Mouse (Mus musculus) CH12.LX (cell line): Measurements from ENCODE around the gene Megf11. TPM values are rescaled to one million over a fixed set of nuclear protein-coding genes. Genes with fewer than 3 reads are reported as not detected.

Experiments used
- DNase-seq: peaks from one replicate; pipeline ENCODE4 v3.0.0-alpha.2; 2013; ENCODE audit errors: extremely low read depth
- H3K27ac ChIP-seq: 2 replicates; pipeline ENCODE4 v1.5.1; 2012; ENCODE audit warnings: low read depth, mild to moderate bottlenecking, control low read depth, moderate library complexity; ENCODE audit not compliant: insufficient read depth
- H3K27me3 ChIP-seq: replicated peaks from 2 replicates; pipeline ENCODE3; 2012; ENCODE audit warnings: inconsistent platforms
- H3K36me3 ChIP-seq, 2 experiments: replicated peaks in 1 of 2; 2 replicates each; pipeline versions ENCODE3 to v1.6.1; 2012; ENCODE audit warnings: inconsistent platforms in 1 of 2, low read length in 1 of 2, mild to moderate bottlenecking in 1 of 2, mixed read lengths in 1 of 2, moderate library complexity in 1 of 2; ENCODE audit not compliant: control insufficient read depth in 1 of 2, insufficient read depth in 1 of 2
- H3K4me1 ChIP-seq, 2 experiments: 2 replicates each; pipeline ENCODE4 v1.6.1; 2012; ENCODE audit warnings: inconsistent platforms in 1 of 2, moderate library complexity in 1 of 2; ENCODE audit not compliant: insufficient read depth in 2 of 2, control insufficient read depth in 1 of 2
- H3K4me2 ChIP-seq: 2 replicates; pipeline ENCODE4 v1.6.1; 2012; ENCODE audit warnings: low read depth, mild to moderate bottlenecking, control low read depth; ENCODE audit not compliant: poor library complexity, insufficient read depth, severe bottlenecking
- H3K4me3 ChIP-seq, 3 experiments: fragments of 150-350 bp in 1 of 3; sonication (generic) in 1 of 3; replicated peaks in 1 of 3; 2 replicates each; pipeline versions ENCODE3 to v1.5.1; 2011 to 2012; ENCODE audit warnings: low read depth in 2 of 3, low read length in 2 of 3, mild to moderate bottlenecking in 2 of 3, moderate library complexity in 2 of 3, control low read depth in 1 of 3, improper control_type of control experiment in 1 of 3, inconsistent platforms in 1 of 3, mixed read lengths in 1 of 3; ENCODE audit not compliant: poor library complexity in 1 of 3
- H3K79me2 ChIP-seq: replicated peaks from 2 replicates; pipeline ENCODE4 v1.6.1; 2012; ENCODE audit warnings: mild to moderate bottlenecking, moderate library complexity; ENCODE audit not compliant: control insufficient read depth, poor library complexity, insufficient read depth, severe bottlenecking; ENCODE audit errors: extremely low read depth
- H3K9ac ChIP-seq: 2 replicates; pipeline ENCODE4 v1.6.1; 2012; ENCODE audit warnings: low read depth, mild to moderate bottlenecking, control low read depth, moderate library complexity; ENCODE audit not compliant: insufficient read depth
- H3K9me3 ChIP-seq: replicated peaks from 2 replicates; pipeline ENCODE3; 2012; ENCODE audit warnings: low read length, inconsistent platforms, mixed read lengths
- CHD2 ChIP-seq: IDR thresholded peaks from 2 replicates; pipeline ENCODE4 v1.6.1; 2011; ENCODE audit warnings: low read length, improper control_type of control experiment
- CTCF ChIP-seq, 2 experiments: IDR thresholded peaks in 1 of 2; conservative IDR thresholded peaks in 1 of 2; 2 replicates each; pipeline ENCODE4 v1.5.1; 2011 to 2012; ENCODE audit warnings: low read depth in 2 of 2, low read length in 2 of 2, improper control_type of control experiment in 1 of 2, inconsistent platforms in 1 of 2, mild to moderate bottlenecking in 1 of 2, moderate library complexity in 1 of 2
- E2F4 ChIP-seq: IDR thresholded peaks from 2 replicates; pipeline ENCODE4 v1.6.1; 2011; ENCODE audit warnings: low read depth, low read length, improper control_type of control experiment; ENCODE audit not compliant: insufficient replicate concordance
- EP300 ChIP-seq: IDR thresholded peaks from 2 replicates; pipeline ENCODE4 v1.6.1; 2011; ENCODE audit warnings: low read length, improper control_type of control experiment
- ETS1 ChIP-seq: conservative IDR thresholded peaks from 2 replicates; pipeline ENCODE4 v1.6.1; 2012; ENCODE audit warnings: low read depth, mild to moderate bottlenecking, inconsistent platforms, low read length, improper control_type of control experiment, moderate library complexity
- JUN ChIP-seq: IDR thresholded peaks from 2 replicates; pipeline ENCODE4 v1.6.1; 2011; ENCODE audit warnings: low read depth, mild to moderate bottlenecking, low read length, improper control_type of control experiment, moderate library complexity; ENCODE audit not compliant: insufficient read depth
- JUND ChIP-seq: conservative IDR thresholded peaks from 2 replicates; pipeline ENCODE4 v1.6.1; 2011; ENCODE audit warnings: low read depth, low read length, improper control_type of control experiment
- NELFE ChIP-seq: IDR thresholded peaks from 2 replicates; pipeline ENCODE4 v1.6.1; 2011; ENCODE audit warnings: low read depth, low read length, improper control_type of control experiment
- NRF1 ChIP-seq: IDR thresholded peaks from 2 replicates; pipeline ENCODE4 v1.6.1; 2014; ENCODE audit warnings: low read depth, mild to moderate bottlenecking, inconsistent platforms, low read length, improper control_type of control experiment, moderate library complexity
- SIN3A ChIP-seq: IDR thresholded peaks from 2 replicates; pipeline ENCODE4 v1.6.1; 2012; ENCODE audit warnings: low read length, improper control_type of control experiment, inconsistent platforms
- SMC3 ChIP-seq: IDR thresholded peaks from 2 replicates; pipeline ENCODE4 v1.6.1; 2011; ENCODE audit warnings: low read depth, low read length, improper control_type of control experiment
- TBP ChIP-seq: conservative IDR thresholded peaks from 2 replicates; pipeline ENCODE4 v1.6.1; 2011; ENCODE audit warnings: low read depth, low read length, improper control_type of control experiment
- UBTF ChIP-seq: IDR thresholded peaks from 2 replicates; pipeline ENCODE4 v1.6.1; 2012; ENCODE audit warnings: low read depth, mild to moderate bottlenecking, inconsistent platforms, low read length, improper control_type of control experiment, moderate library complexity
- dilution Hi-C: fragments of 300-500 bp; cut with MboI; formaldehyde crosslinking; loops from 2 replicates; pipeline ENCODE4 v1.14.3; 2020; ENCODE audit warnings: low sequenced_read_pairs; ENCODE audit not compliant: extremely low pct_unique_long_range_greater_than_20kb, extremely low pct_ligation_motif_present
- in situ Hi-C: fragments of 300-500 bp; cut with MboI; formaldehyde crosslinking; loops from 3 replicates; pipeline ENCODE4 v1.14.3; 2019; ENCODE audit warnings: low sequenced_read_pairs, low pct_ligation_motif_present, low pct_unique_long_range_greater_than_20kb, mixed read lengths
- polyA plus RNA-seq: library from polyadenylated mRNA; unstranded; fragments of >175 nt; gene quantifications from 2 replicates; pipeline ENCODE4 v1.2.1, GENCODE M21; 2012; ENCODE audit warnings: low read depth; ENCODE audit not compliant: insufficient read length
- total RNA-seq, 2 experiments: library from RNA; depleted of rRNA; stranded (reverse); fragments of 300-350 nt in 1 of 2; fragments of >200 nt in 1 of 2; gene quantifications; 2 replicates each; pipeline ENCODE4 v1.2.3; 2012 to 2014

Gene Megf11
- total and polyA plus RNA-seq, 3 experiments, result 0.04 to 0.59 TPM; not detected in 1

- DNase-seq, result no peak
- Histone ChIP-seq H3K4me2 (no peak overlapping the region), H3K79me2 (no peaks in the 10 kb centered on the region), H3K9ac (no peak overlapping the region), H3K9me3 (no peaks in the 10 kb centered on the region), H3K4me3 (no peak overlapping the region), H3K4me1 (peaks cover 0 to 6% of the 10 kb centered on the region in 2 experiments; a peak in 2 of 4 replicates), H3K36me3 (no peaks in the 10 kb centered on the region), H3K27me3 (peaks cover 12% of the 10 kb centered on the region)
- in situ Hi-C loops, result no loop called here
- TF ChIP-seq SIN3A (no peak), CTCF (conservative IDR thresholded peaks at IDR 0.05 in 1 of 2, IDR thresholded peaks at IDR 0.05 in 1 of 2; ENCODE audit: low read depth in 2 of 2, low read length in 2 of 2) (no peak), E2F4 (no peak)
- TF ChIP-seq, all 38 proteins: peak for 0
- dilution Hi-C loops, result no loop called here
- H3K27ac ChIP-seq, result no peak overlapping the region
Observed at GRCm38 (mm10) chr9:64402141-64402540, 16.7 kb downstream of the Megf11 start.

- Histone ChIP-seq H3K9ac (no peak overlapping the region), H3K9me3 (no peaks in the 10 kb centered on the region), H3K27ac (no peak overlapping the region), H3K4me3 (no peak overlapping the region), H3K4me2 (no peak overlapping the region), H3K36me3 (no peaks in the 10 kb centered on the region), H3K27me3 (peaks cover 7% of the 10 kb centered on the region), H3K4me1 (no peaks in the 10 kb centered on the region), H3K79me2 (no peaks in the 10 kb centered on the region)
- dilution Hi-C loops (no loop called here), in situ Hi-C loops (no loop called here)
- DNase-seq, result no peak
- TF ChIP-seq SIN3A, result no peak
- TF ChIP-seq UBTF, result no peak
- no peak for TF ChIP-seq JUN
- TF ChIP-seq SMC3, result no peak
- TF ChIP-seq NELFE, result no peak
- TF ChIP-seq ETS1, result no peak
Observed at GRCm38 (mm10) chr9:64406841-64407240, 21.4 kb downstream of the Megf11 start.

- in situ Hi-C loops (no loop called here), dilution Hi-C loops (no loop called here)
- no peak for DNase-seq
- peaks cover 7% of the 10 kb centered on the region for H3K27me3 ChIP-seq
- H3K4me1 ChIP-seq, result no peaks in the 10 kb centered on the region
- no peak overlapping the region for H3K4me2 ChIP-seq
- H3K36me3 ChIP-seq, result no peaks in the 10 kb centered on the region
- no peaks in the 10 kb centered on the region for H3K9me3 ChIP-seq
- H3K4me3 ChIP-seq, result no peak overlapping the region
- no peak overlapping the region for H3K9ac ChIP-seq
- H3K27ac ChIP-seq, result no peak overlapping the region
- no peak for TF ChIP-seq JUN
- no peak for TF ChIP-seq CHD2
- no peak for TF ChIP-seq EP300
- no peak for TF ChIP-seq SIN3A
- TF ChIP-seq JUND, result no peak
- TF ChIP-seq E2F4, result no peak
- TF ChIP-seq TBP, result no peak
- no peak for TF ChIP-seq NRF1
- H3K79me2 ChIP-seq, result no peaks in the 10 kb centered on the region
Observed at GRCm38 (mm10) chr9:64407390-64407970, 22.1 kb downstream of the Megf11 start.
